Mouse (Mus musculus): Measurements from ENCODE around the gene Vgf. TPM values are rescaled to one million over a fixed set of nuclear protein-coding genes. Genes with fewer than 3 reads are reported as not detected.

The Vgf gene
- polyA plus RNA-seq, 2 experiments, result 0.11 to 0.21 TPM

DNA sequence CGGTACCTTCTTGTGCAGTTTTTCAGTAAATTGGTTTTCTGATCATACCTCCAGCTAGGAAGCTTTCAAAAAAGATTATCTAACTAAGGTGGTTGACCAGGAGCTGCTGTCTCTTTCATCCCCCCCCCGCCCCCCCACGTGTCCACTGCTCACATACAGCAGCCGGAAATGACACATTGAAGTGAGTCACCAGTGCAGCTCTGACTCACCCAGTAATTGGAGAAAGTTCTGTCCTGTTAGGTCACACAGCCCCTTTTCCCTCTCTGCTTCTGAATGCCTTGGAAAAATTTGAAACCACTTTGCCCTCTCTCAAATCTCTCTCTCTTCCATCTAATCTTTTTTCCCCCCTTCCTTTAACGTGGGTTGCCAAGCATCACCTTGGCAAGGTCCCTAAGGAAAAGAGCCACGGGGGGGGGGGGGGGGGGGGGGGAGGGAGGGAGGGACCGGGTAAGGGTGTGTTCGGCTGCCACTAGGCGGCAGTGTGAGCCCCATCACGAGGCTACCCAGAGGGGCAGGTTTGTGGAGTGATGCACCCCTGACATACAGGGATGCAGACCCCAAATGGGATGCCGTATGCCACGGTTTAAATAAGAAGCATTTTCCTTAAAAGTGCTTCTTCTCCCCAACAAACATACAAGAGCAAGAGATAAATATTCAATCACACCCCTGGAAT lies 35.8 kb downstream of the Vgf start:
- no peak for DNase-seq (ENCODE audit: low spot score)
- TF ChIP-seq POLR2A (IDR thresholded peaks at IDR 0.05; ENCODE audit: borderline replicate concordance, extremely low read depth, insufficient read depth, insufficient read length), result no peak
- Histone ChIP-seq H3K4me1 (ENCODE audit: control insufficient read depth, insufficient read depth, low read length) (no peaks in the 10 kb centered on the region), H3K27ac (replicated peaks; ENCODE audit: low read depth, low read length) (no peak overlapping the region), H3K9ac (ENCODE audit: low read depth, low read length, severe bottlenecking) (no peak overlapping the region), H3K27me3 (ENCODE audit: control insufficient read depth, insufficient read depth, low read length) (no peaks in the 10 kb centered on the region), H3K4me3 (replicated peaks; ENCODE audit: low read length) (no peak overlapping the region), H3K9me3 (ENCODE audit: control insufficient read depth, low read length) (no peaks in the 10 kb centered on the region), H3K36me3 (ENCODE audit: control insufficient read depth, insufficient read depth, low read length) (no peaks in the 10 kb centered on the region), H3K4me2 (replicated peaks; ENCODE audit: low read depth, low read length, severe bottlenecking) (no peak overlapping the region)
- 23% methylated on average over 11 of the region's 12 CpGs for WGBS
- ATAC-seq (ENCODE audit: low FRiP score, low read depth), result no peak

DNA sequence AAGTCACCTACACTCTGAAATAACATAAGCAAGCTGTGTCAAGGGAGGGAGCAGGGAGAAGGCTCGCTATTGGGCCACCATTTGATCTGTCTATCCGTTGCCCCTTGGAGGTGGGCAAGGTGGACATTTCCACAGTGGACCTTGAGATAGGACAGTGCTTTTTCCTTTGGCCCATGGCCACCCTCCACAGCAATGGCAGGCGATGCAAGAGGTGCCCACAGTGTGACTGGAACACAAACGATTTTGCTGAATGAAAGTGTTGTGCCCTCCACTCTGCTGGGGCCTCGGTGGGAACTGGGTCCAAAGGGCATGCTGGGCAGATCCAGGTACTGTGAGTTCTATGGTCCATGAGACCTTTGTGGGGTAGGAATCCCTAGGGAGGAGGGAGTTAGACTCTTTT lies 36.4 kb downstream of the Vgf start:
- no peak overlapping the region for H3K9ac ChIP-seq (ENCODE audit: low read depth, low read length, severe bottlenecking)
- no peak overlapping the region for H3K27ac ChIP-seq (replicated peaks; ENCODE audit: low read depth, low read length)
- WGBS, result 87% methylated on average over 5 of the region's 5 CpGs
- H3K4me3 ChIP-seq (replicated peaks; ENCODE audit: low read length), result no peak overlapping the region
- H3K9me3 ChIP-seq (ENCODE audit: control insufficient read depth, low read length), result no peaks in the 10 kb centered on the region
- H3K4me2 ChIP-seq (replicated peaks; ENCODE audit: low read depth, low read length, severe bottlenecking), result no peak overlapping the region
- TF ChIP-seq POLR2A (IDR thresholded peaks at IDR 0.05; ENCODE audit: borderline replicate concordance, extremely low read depth, insufficient read depth, insufficient read length), result no peak
- H3K27me3 ChIP-seq (ENCODE audit: control insufficient read depth, insufficient read depth, low read length), result no peaks in the 10 kb centered on the region
- H3K36me3 ChIP-seq (ENCODE audit: control insufficient read depth, insufficient read depth, low read length), result no peaks in the 10 kb centered on the region
- ATAC-seq (ENCODE audit: low FRiP score, low read depth) (no peak), DNase-seq (ENCODE audit: low spot score) (no peak)
- no peaks in the 10 kb centered on the region for H3K4me1 ChIP-seq (ENCODE audit: control insufficient read depth, insufficient read depth, low read length)

- no peaks in the 10 kb centered on the region for H3K27me3 ChIP-seq (ENCODE audit: control insufficient read depth, insufficient read depth, low read length)
- DNase-seq (ENCODE audit: low spot score), result no peak
- no peak for ATAC-seq (ENCODE audit: low FRiP score, low read depth)
- H3K36me3 ChIP-seq (ENCODE audit: control insufficient read depth, insufficient read depth, low read length), result no peaks in the 10 kb centered on the region
- no peak overlapping the region for H3K27ac ChIP-seq (replicated peaks; ENCODE audit: low read depth, low read length)
- no peak overlapping the region for H3K4me3 ChIP-seq (replicated peaks; ENCODE audit: low read length)
- WGBS, result 60% methylated on average over 6 of the region's 6 CpGs
- H3K9ac ChIP-seq (ENCODE audit: low read depth, low read length, severe bottlenecking), result no peak overlapping the region
- no peak overlapping the region for H3K4me2 ChIP-seq (replicated peaks; ENCODE audit: low read depth, low read length, severe bottlenecking)
- no peaks in the 10 kb centered on the region for H3K4me1 ChIP-seq (ENCODE audit: control insufficient read depth, insufficient read depth, low read length)
- no peak for TF ChIP-seq POLR2A (IDR thresholded peaks at IDR 0.05; ENCODE audit: borderline replicate concordance, extremely low read depth, insufficient read depth, insufficient read length)
- H3K9me3 ChIP-seq (ENCODE audit: control insufficient read depth, low read length), result no peaks in the 10 kb centered on the region
Measured at GRCm38 (mm10) chr5:137065454-137065853, 39.3 kb downstream of the Vgf start.

DNA sequence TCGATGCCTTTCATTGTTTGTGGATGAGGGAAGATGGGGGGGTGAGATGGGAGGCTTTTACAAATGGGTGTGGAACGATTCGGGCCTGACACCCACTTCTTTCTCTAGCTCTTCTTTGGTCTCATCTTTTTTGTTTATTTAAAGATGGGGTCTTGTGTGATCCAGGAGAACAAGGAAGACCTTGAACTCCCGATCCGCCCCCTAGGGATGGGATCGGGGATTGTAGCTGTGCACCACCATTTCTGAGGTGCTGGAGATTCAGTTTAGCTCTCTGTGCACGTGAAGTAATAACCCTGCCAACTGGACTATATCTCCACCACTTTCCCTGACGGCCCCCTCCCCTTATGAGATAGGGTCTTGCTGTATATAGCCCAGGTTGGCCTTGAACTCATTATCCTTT lies 39.7 kb downstream of the Vgf start:
- Histone ChIP-seq H3K4me2 (replicated peaks; ENCODE audit: low read depth, low read length, severe bottlenecking) (no peak overlapping the region), H3K36me3 (ENCODE audit: control insufficient read depth, insufficient read depth, low read length) (no peaks in the 10 kb centered on the region), H3K9ac (ENCODE audit: low read depth, low read length, severe bottlenecking) (no peak overlapping the region), H3K27ac (replicated peaks; ENCODE audit: low read depth, low read length) (no peak overlapping the region), H3K4me1 (ENCODE audit: control insufficient read depth, insufficient read depth, low read length) (no peaks in the 10 kb centered on the region), H3K4me3 (replicated peaks; ENCODE audit: low read length) (no peak overlapping the region), H3K27me3 (ENCODE audit: control insufficient read depth, insufficient read depth, low read length) (no peaks in the 10 kb centered on the region), H3K9me3 (ENCODE audit: control insufficient read depth, low read length) (no peaks in the 10 kb centered on the region)
- ATAC-seq (ENCODE audit: low FRiP score, low read depth), result no peak
- TF ChIP-seq POLR2A (IDR thresholded peaks at IDR 0.05; ENCODE audit: borderline replicate concordance, extremely low read depth, insufficient read depth, insufficient read length), result no peak
- 77% methylated on average over 8 of the region's 8 CpGs for WGBS
- no peak for DNase-seq (ENCODE audit: low spot score)

GRCm38 (mm10) chr5:137068711-137069110 lies 42.5 kb downstream of the Vgf start:
- no peak overlapping the region for H3K4me3 ChIP-seq (replicated peaks; ENCODE audit: low read length)
- TF ChIP-seq POLR2A (IDR thresholded peaks at IDR 0.05; ENCODE audit: borderline replicate concordance, extremely low read depth, insufficient read depth, insufficient read length), result no peak
- no peaks in the 10 kb centered on the region for H3K9me3 ChIP-seq (ENCODE audit: control insufficient read depth, low read length)
- DNase-seq (ENCODE audit: low spot score) (no peak), ATAC-seq (ENCODE audit: low FRiP score, low read depth) (no peak)
- H3K27ac ChIP-seq (replicated peaks; ENCODE audit: low read depth, low read length), result no peak overlapping the region
- no peaks in the 10 kb centered on the region for H3K27me3 ChIP-seq (ENCODE audit: control insufficient read depth, insufficient read depth, low read length)
- no peak overlapping the region for H3K4me2 ChIP-seq (replicated peaks; ENCODE audit: low read depth, low read length, severe bottlenecking)
- no peaks in the 10 kb centered on the region for H3K36me3 ChIP-seq (ENCODE audit: control insufficient read depth, insufficient read depth, low read length)
- H3K4me1 ChIP-seq (ENCODE audit: control insufficient read depth, insufficient read depth, low read length), result peaks cover 9% of the 10 kb centered on the region
- no peak overlapping the region for H3K9ac ChIP-seq (ENCODE audit: low read depth, low read length, severe bottlenecking)
- 69% methylated on average over 4 of the region's 4 CpGs for WGBS

Data from limb, embryonic 14.5 days (tissue).